23 mouse cellular contexts compared by ENCODE assay signal in genomic region chr11:28397166-28397565, GRCm38 (mm10). TPM values are rescaled to one million over a fixed set of nuclear protein-coding genes. Genes with fewer than 3 reads are reported as not detected.
DNase-seq lines count a peak whose midpoint lies in the region; ATAC-seq lines count a peak whose summit lies in the region.
"Had no signal": no experiment of that assay in that cellular context is flagged by ENCODE, and none has a peak within 500 bp of the region (broad histone marks: within the 10 kb centered on the region; RNA-seq: fewer than 3 reads in every experiment).

No protein-coding gene starts in this region.

- no peak overlapping the region for H3K4me3 ChIP-seq in kidney, embryonic 16.5 days (ENCODE audit: low read length)
- H3K4me3 ChIP-seq in hindbrain, embryonic 10.5 days: no peak overlapping the region
- H3K4me3 ChIP-seq: forebrain, embryonic 15.5 days; heart, embryonic 13.5 days; hindbrain, embryonic 13.5 days had no signal

- H3K4me1 ChIP-seq in kidney, embryonic 16.5 days (ENCODE audit: insufficient read depth, low read length): no peaks in the 10 kb centered on the region
- H3K4me1 ChIP-seq in hindbrain, embryonic 10.5 days (replicated peaks): no peaks in the 10 kb centered on the region
- H3K4me1 ChIP-seq: forebrain, embryonic 15.5 days; heart, embryonic 13.5 days; hindbrain, embryonic 13.5 days had no signal

- 22% methylated on average over 1 of the region's 1 CpGs for WGBS in kidney, embryonic 16.5 days
- 67% methylated on average over 1 of the region's 1 CpGs for WGBS in hindbrain, embryonic 10.5 days

- no peak for DNase-seq in kidney, postnatal 25 days
- DNase-seq in hindbrain, embryonic 10.5 days (ENCODE audit: low spot score): no peak
- DNase-seq in left cerebral cortex, adult 11 months (ENCODE audit: low spot score): no peak
- DNase-seq: adrenal gland, adult 8-10 months; B cell, adult 2 months; cerebellum, adult 11-12 months; cerebellum, adult 9-11 months; cerebellum, postnatal 36 days; gastrocnemius, postnatal 25 days; heart, adult 11 months; heart, postnatal 4 days had no signal

- H3K4me2 ChIP-seq in kidney, embryonic 16.5 days (replicated peaks; ENCODE audit: low read depth, low read length): no peak overlapping the region
- H3K4me2 ChIP-seq: forebrain, embryonic 15.5 days; heart, embryonic 13.5 days; hindbrain, embryonic 13.5 days had no signal

- H3K9ac ChIP-seq in kidney, embryonic 16.5 days (replicated peaks; ENCODE audit: low read length): no peak overlapping the region
- H3K9ac ChIP-seq: forebrain, embryonic 15.5 days; heart, embryonic 13.5 days; hindbrain, embryonic 13.5 days had no signal

- H3K27me3 ChIP-seq in kidney, embryonic 16.5 days (ENCODE audit: insufficient read depth, low read length): no peaks in the 10 kb centered on the region
- H3K27me3 ChIP-seq in hindbrain, embryonic 10.5 days (ENCODE audit: insufficient read depth, poor library complexity, severe bottlenecking): no peaks in the 10 kb centered on the region
- H3K27me3 ChIP-seq: forebrain, embryonic 15.5 days; heart, embryonic 13.5 days; hindbrain, embryonic 13.5 days had no signal

- H3K27ac ChIP-seq in kidney, embryonic 16.5 days (ENCODE audit: low read length): no peak overlapping the region
- H3K27ac ChIP-seq in hindbrain, embryonic 10.5 days: no peak overlapping the region
- H3K27ac ChIP-seq: forebrain, embryonic 15.5 days; heart, embryonic 13.5 days; hindbrain, embryonic 13.5 days; hindbrain, postnatal 0 days had no signal

- peak; percentile 27; the same call in 1 of the 2 replicates for ATAC-seq in kidney, embryonic 16.5 days (ENCODE audit: low FRiP score, low TSS enrichment)
- ATAC-seq in common myeloid progenitor, adult 5-6 weeks (replicated peaks; ENCODE audit: low read depth, poor library complexity, severe bottlenecking): peak; percentile 50; the same call in 1 of the 2 replicates
- peak; percentile 65 for ATAC-seq in megakaryocyte progenitor cell, adult 5-6 weeks (replicated peaks; ENCODE audit: poor library complexity)
- ATAC-seq: CD4-positive, CD25-positive, alpha-beta regulatory T cell, adult 4 months; forebrain, embryonic 15.5 days; hindbrain, postnatal 0 days had no signal

- no peaks in the 10 kb centered on the region for H3K9me3 ChIP-seq in kidney, embryonic 16.5 days (ENCODE audit: low read length)
- no peaks in the 10 kb centered on the region for H3K9me3 ChIP-seq in hindbrain, embryonic 10.5 days
- H3K9me3 ChIP-seq: forebrain, embryonic 15.5 days; G1E; heart, embryonic 13.5 days; hindbrain, embryonic 13.5 days had no signal

- H3K36me3 ChIP-seq in kidney, embryonic 16.5 days (ENCODE audit: insufficient read depth, low read length): no peaks in the 10 kb centered on the region
- no peaks in the 10 kb centered on the region for H3K36me3 ChIP-seq in hindbrain, embryonic 10.5 days
- H3K36me3 ChIP-seq: forebrain, embryonic 15.5 days; G1E; heart, embryonic 13.5 days; hindbrain, embryonic 13.5 days had no signal

RNA-seq across cellular contexts. Expression of gene Gm6685, which starts 57.5 kb away (rescaled TPM):
- polyA plus RNA-seq in kidney, embryonic 16.5 days (2015; fragmentation: Nextera tagmentation; extraction: Ambion mirVana): 0.62 TPM in 1 of 2 replicates, not detected in the other
- 1.9 TPM in 1 of 2 replicates, not detected in the other for total RNA-seq in common myeloid progenitor, adult 5-6 weeks (2017)
- not detected in 2 replicates for total RNA-seq in megakaryocyte progenitor cell, adult 5-6 weeks (2015)
- 0.54 and 0.74 TPM in 2 replicates for total RNA-seq in megakaryocyte progenitor cell, adult 5-6 weeks (2017)
- 0.29 TPM in 1 of 2 replicates, not detected in the other for polyA plus RNA-seq in hindbrain, embryonic 10.5 days (2016; fragmentation: Nextera tagmentation; extraction: Ambion mirVana)
- total RNA-seq: hindbrain, postnatal 0 days had no signal
- polyA plus RNA-seq: CD4-positive, CD25-positive, alpha-beta regulatory T cell, adult 4 months; embryonic facial prominence, embryonic 11.5 days; forebrain, embryonic 15.5 days; heart, embryonic 13.5 days; heart, postnatal 0 days; hindbrain, embryonic 13.5 days; intestine, embryonic 14.5 days had no signal
